Mouse (Mus musculus) E14TG2a.4 (cell line): ENCODE data around the gene Arnt2.

Experiments
- H3K27me3 ChIP-seq: 2 replicates; pipeline ENCODE4 v1.6.1; 2014; ENCODE audit warnings: low read length, control low read depth; ENCODE audit not compliant: insufficient read depth
- H3K36me3 ChIP-seq: 2 replicates; pipeline ENCODE4 v1.6.1; 2014; ENCODE audit warnings: low read length, control low read depth; ENCODE audit not compliant: insufficient read depth
- H3K4me1 ChIP-seq: replicated peaks from 2 replicates; pipeline ENCODE4 v1.6.1; 2014; ENCODE audit warnings: low read depth, low read length, control low read depth
- H3K4me3 ChIP-seq: replicated peaks from 2 replicates; pipeline ENCODE4 v1.5.1; 2014; ENCODE audit warnings: mild to moderate bottlenecking, low read length
- H3K9me3 ChIP-seq: 2 replicates; pipeline ENCODE4 v1.6.1; 2014; ENCODE audit warnings: low read length, control low read depth
- CTCF ChIP-seq: conservative IDR thresholded peaks from 2 replicates; pipeline ENCODE4 v1.5.1; 2014; ENCODE audit warnings: low read length
- NANOG ChIP-seq: IDR thresholded peaks from 2 replicates; pipeline ENCODE4 v1.6.1; 2014; ENCODE audit warnings: borderline replicate concordance, low read length, mixed read lengths
- POU5F1 ChIP-seq: IDR thresholded peaks from 2 replicates; pipeline ENCODE4 v1.6.1; 2014; ENCODE audit warnings: low read length, borderline replicate concordance

Arnt2 gene

DNA sequence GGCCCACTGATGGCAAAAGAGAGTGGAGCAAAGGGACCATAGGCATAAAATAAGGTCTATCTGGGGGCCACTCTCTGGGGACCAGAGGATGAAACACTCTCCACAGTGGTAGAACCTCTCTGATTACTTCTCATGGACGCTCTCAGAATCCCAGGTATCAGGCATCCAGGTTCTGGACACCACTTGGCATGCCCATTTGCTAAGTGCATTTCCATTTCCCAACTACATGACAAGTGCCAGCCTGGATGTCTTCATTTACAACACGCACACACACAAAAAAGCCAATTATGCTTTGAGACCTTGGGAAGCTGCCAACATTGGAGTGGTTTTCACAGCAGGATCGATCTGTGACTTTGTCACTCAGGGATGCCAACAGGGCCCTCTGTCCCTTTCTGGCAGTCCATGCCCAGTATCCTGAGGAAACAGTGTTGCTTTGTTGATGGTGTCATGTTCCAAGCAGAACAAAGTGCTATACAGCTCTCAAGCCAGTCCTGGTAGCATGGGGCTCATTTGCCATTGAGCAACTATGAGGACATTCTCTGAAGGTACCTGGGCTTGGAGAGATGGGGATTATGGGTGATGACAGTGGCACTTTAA is 102.5 kb downstream of the Arnt2 start:
- H3K4me1 ChIP-seq = no peaks in the 10 kb centered on the region
- no peak for TF ChIP-seq NANOG
- TF ChIP-seq POU5F1 = no peak
- no peak for TF ChIP-seq CTCF
- no peaks in the 10 kb centered on the region for H3K36me3 ChIP-seq
- no peaks in the 10 kb centered on the region for H3K27me3 ChIP-seq
- H3K4me3 ChIP-seq = no peak overlapping the region
- peaks cover 4% of the 10 kb centered on the region; the same call in 1 of the 2 replicates for H3K9me3 ChIP-seq

DNA sequence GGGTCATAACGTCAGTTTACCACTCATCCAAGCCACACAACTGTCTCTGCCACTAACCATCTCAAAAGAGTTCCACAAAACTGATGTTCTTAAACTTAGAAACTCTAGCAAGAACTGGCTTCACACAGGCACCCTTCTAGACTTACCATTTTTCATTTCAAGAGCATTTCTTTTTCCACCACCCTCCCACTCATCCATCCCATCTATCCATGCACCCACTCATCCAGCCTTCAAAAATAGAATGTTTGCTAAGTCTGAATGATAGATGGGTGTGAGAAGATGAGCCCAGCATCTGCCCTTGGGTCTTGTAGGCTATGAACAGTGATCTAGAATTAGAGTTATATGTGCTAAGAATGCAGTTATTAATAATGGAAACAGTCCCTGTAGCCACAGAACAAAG is 109.7 kb downstream of the Arnt2 start:
- no peaks in the 10 kb centered on the region for H3K4me1 ChIP-seq
- H3K27me3 ChIP-seq = no peaks in the 10 kb centered on the region
- no peak for TF ChIP-seq POU5F1
- no peak for TF ChIP-seq CTCF
- no peak for TF ChIP-seq NANOG
- H3K36me3 ChIP-seq = no peaks in the 10 kb centered on the region
- H3K9me3 ChIP-seq = no peaks in the 10 kb centered on the region
- H3K4me3 ChIP-seq = no peak overlapping the region

DNA sequence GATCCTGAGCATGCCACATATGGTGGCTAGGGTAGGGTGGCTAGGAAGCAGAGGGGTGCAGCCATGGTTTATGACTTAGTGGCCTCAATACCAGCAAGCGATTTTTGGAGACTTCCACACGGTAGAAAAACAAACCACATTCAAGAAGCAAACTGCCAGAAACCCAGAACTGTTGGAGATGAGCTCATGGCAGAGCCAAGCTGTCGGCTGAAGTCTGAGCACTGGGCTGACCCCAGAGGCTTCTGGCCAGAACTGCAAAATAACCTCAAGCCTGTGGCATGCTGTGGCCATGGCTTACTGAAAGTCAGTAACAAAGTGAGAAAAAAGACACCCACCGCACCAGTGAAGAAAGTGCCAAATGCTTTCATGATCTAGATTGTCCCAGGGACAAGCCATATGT is 110.4 kb downstream of the Arnt2 start:
- TF ChIP-seq CTCF (no peak), POU5F1 (no peak), NANOG (no peak)
- H3K36me3 ChIP-seq = no peaks in the 10 kb centered on the region
- no peaks in the 10 kb centered on the region for H3K27me3 ChIP-seq
- H3K4me1 ChIP-seq = no peaks in the 10 kb centered on the region
- H3K4me3 ChIP-seq = no peak overlapping the region
- no peaks in the 10 kb centered on the region for H3K9me3 ChIP-seq

DNA sequence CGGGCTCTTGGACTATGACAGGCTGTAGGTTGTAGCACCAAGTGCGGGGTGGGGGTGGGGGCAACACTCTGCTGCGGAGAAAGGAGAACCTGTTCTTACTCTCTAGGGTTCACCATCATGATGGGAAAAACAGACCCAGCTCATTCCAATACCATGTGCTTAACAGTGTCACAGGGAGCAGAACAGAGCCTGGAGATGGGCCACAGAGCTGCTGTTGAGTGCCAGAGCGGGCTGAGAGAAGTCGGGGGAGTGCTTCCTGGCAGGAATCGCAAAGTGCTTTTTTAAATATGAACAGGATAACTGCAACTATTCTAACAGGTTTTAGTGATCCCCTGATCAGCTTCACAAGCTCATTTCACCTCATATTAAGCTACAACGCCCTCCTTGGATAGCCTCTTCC is 116.9 kb downstream of the Arnt2 start:
- Histone ChIP-seq H3K4me1 (no peaks in the 10 kb centered on the region), H3K36me3 (no peaks in the 10 kb centered on the region), H3K9me3 (no peaks in the 10 kb centered on the region), H3K27me3 (no peaks in the 10 kb centered on the region), H3K4me3 (no peak overlapping the region)
- TF ChIP-seq CTCF = no peak
- TF ChIP-seq POU5F1 = no peak
- TF ChIP-seq NANOG = no peak

DNA sequence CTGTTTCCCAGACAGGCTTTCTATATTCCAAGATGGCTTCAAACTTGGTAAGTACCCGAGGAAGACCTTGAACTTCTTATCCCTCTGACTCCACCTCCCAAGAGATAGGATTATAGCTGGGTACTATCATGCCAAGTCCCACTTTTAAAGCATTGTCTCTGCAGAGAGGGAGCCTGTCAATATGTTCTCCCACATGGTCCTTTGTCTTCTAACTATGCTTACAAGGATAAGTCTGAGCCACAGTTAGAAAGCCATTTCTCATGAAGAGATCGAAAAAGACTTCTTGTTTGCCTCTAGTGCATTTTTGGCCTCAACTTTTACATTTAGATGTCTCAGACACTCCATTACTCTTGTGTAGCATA is 122.8 kb downstream of the Arnt2 start:
- no peaks in the 10 kb centered on the region for H3K36me3 ChIP-seq
- no peaks in the 10 kb centered on the region for H3K9me3 ChIP-seq
- no peak overlapping the region for H3K4me3 ChIP-seq
- H3K4me1 ChIP-seq = no peaks in the 10 kb centered on the region
- no peaks in the 10 kb centered on the region for H3K27me3 ChIP-seq
- TF ChIP-seq POU5F1 (no peak), NANOG (no peak), CTCF (no peak)

DNA sequence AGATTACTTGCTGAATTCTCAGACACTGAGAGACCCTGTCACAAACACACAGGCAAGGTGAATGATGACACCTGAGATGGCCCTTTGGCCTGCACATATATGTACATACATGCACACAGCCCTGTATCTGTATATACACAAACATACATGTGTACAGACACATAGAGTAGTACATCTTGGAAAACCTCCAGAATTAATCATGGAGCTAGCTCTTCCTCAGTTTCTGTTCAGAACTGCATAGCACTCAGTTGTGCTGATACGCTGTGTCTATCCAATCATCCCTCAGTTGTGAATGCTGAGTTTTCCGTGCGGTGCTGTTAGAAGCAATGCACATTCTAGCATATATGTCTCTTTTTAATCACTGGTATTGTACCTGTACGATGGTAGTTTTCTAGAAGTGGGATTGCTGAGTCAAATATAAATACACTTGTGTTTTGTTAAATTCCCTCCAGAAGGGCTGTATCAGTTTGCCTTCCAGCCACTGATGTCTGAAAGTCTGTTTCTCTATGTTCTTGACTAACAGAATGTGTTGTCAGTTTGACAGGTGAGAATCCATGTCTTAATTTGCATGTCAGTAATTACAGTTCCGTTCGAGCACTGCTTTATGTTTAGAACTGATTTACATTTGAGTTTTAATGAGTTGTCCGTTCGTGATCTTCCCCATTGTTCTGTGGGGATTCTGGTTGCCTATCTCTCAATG is 123.3 kb downstream of the Arnt2 start:
- no peak overlapping the region for H3K4me3 ChIP-seq
- H3K27me3 ChIP-seq = no peaks in the 10 kb centered on the region
- H3K9me3 ChIP-seq = no peaks in the 10 kb centered on the region
- no peaks in the 10 kb centered on the region for H3K36me3 ChIP-seq
- no peaks in the 10 kb centered on the region for H3K4me1 ChIP-seq
- TF ChIP-seq NANOG (no peak), CTCF (no peak), POU5F1 (no peak)

DNA sequence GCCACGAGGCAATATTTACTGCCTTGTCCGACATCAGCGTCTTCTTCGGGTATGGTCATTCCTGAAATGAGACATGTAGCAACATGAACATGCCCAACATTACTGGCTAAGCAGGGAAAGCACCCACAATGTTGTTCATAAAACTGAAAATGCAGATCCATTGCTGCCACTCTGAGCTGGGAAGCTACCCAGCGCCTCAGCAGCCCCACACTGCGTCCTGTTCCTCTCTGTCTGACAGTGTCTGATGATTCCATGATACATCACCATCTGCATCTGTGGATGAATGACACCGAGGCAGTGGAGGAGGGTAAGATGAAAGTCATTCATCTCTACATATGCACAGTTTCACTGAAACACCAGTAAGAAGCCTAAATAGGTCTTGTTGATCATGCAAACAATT is 124.2 kb downstream of the Arnt2 start:
- Histone ChIP-seq H3K9me3 (no peaks in the 10 kb centered on the region), H3K27me3 (no peaks in the 10 kb centered on the region), H3K36me3 (no peaks in the 10 kb centered on the region), H3K4me3 (no peak overlapping the region), H3K4me1 (no peaks in the 10 kb centered on the region)
- TF ChIP-seq CTCF = no peak
- TF ChIP-seq POU5F1 = no peak
- no peak for TF ChIP-seq NANOG

DNA sequence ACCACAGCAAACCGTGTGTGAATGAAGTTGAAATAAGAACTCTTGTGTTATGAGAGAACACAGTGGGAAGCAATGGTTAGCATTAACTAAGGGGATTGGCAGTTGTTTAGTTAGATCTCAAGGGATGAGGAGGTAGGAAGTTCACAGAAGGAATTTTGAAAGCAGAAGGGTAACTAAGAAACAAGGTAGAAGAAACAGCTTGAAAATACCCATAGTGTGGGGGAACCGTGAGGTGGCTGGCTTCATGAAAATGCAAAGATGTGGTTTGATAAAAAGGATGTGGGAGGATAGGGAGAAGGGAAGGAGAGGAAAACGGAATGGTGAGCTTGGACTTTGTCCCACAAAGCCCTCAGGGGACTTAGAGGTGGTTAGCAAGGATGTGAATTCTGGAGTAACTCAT is 125.0 kb downstream of the Arnt2 start:
- no peaks in the 10 kb centered on the region for H3K27me3 ChIP-seq
- no peaks in the 10 kb centered on the region for H3K9me3 ChIP-seq
- H3K36me3 ChIP-seq = no peaks in the 10 kb centered on the region
- no peaks in the 10 kb centered on the region for H3K4me1 ChIP-seq
- H3K4me3 ChIP-seq = no peak overlapping the region
- TF ChIP-seq POU5F1 (no peak), NANOG (no peak), CTCF (no peak)

DNA sequence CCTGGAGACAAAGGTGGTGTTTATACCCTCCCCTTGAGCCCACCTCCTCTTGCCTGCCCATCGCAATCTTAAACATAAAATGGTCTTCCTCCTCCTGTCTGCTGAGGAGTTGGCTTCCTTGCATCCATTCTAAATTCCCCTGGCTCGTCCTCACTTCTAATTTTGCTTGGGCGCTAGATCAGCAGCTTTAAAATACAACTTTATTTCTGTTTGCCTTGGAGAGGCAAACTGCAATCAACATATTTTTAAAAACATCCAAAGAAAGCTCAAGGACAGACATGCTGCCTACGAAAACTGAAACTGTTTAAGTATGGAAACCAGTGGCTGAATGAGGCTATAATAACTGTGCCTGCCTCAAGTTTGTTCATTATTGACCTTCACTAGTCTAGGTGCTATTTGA is 127.7 kb downstream of the Arnt2 start:
- no peak for TF ChIP-seq POU5F1
- TF ChIP-seq CTCF = no peak
- Histone ChIP-seq H3K9me3 (no peaks in the 10 kb centered on the region), H3K4me3 (no peak overlapping the region), H3K27me3 (no peaks in the 10 kb centered on the region), H3K4me1 (no peaks in the 10 kb centered on the region), H3K36me3 (no peaks in the 10 kb centered on the region)
